Mouse (Mus musculus): ENCODE data around the gene Gch1.

Gch1 gene

GRCm38 (mm10) chr14:47188848-47189634 lies at the start of gene Gch1:
Gch1 (minus strand) TSS chr14:47189413.
- DNase-seq: peak; percentile 85 to 86

DNA sequence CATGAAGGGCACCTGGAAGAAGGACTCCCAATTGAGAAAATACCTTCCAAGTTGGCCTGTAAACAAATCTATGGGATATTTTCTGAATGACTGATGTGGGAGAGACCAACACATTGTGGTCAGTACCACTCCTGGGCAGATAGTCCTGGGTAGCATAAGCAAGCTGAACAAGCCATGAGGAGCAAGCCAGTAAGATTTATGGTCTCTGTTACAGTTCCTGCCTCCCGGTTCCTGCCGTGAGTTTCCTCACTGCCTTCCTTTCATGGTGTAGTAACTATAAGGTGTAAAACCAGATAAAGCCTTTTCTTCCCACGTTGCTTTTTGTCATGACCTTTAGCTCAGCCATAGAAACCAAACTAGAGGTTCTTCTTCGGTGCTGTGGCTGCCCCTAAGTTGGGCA lies 48.1 kb upstream of the Gch1 start:
- DNase-seq: no peak

DNA sequence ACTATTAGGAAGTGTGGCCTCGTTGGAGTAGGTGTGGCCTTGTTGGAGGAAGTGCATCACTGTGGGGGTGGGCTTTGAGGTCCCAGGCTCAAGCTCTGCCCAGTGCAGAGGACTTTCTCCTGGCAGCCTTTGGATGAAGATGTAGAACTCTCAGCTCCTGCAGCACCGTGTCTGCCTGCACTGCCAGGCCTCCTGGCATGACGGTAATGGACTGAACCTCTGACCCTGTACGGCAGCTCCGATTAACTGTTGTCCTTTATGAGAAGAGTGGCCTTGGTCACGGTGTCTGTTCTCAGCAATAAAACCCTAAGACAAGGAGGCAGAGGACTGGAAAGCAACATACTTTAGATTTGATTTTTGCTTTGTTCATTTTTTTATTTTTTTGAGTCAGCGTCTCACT lies 47.3 kb upstream of the Gch1 start:
- DNase-seq: no peak

- no peak for DNase-seq
These were observed 45.5 kb upstream of the Gch1 start for GRCm38 (mm10) chr14:47234526-47235250.

DNA sequence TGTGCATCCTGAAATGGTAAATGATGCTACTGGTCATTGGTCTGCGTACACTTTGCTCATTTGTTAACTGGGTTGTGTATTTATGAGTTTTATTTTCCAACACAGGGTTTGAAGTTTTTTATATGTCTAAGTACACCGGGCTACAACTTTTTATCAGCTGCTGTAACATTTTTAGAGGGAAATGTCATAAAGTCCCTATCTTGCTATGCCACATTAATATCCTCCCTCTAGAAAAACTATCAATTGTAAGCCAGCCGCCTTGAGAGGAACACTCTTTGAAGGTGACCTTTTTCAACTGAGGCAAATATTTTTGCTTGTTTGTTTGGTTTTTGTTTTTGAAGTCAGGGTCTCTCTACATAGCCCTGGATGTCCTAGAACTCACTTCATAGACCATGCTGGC lies 44.8 kb upstream of the Gch1 start:
- DNase-seq: no peak

- no peak for DNase-seq
These were observed 44.4 kb upstream of the Gch1 start for GRCm38 (mm10) chr14:47233602-47234001.

DNA sequence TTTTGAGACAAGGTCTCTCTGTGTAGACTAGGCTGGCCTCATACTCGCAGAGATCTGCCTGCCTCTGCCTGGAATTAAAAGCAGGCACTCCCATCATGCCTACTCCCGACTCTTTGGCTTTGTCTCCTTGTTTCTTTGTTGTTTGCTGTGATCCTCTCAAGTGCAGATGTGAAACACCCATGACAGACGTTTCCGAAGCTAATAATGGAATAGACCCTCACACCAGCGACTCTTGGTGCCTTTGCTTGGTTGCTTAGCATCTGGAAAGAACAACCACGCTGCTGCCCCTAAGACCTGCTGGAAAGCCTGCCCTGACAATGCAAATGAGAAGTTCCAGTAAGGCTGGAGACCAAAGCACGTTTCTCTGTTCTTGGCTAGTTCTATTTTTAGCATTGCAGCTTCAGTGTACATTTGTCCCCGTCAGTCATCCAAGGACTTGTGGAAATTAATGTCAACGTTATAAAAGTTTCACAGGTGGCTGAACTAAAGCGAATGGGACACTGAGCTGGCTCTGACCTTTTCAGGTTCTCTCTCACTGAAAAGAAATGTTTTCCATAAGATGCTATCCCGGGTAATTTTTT lies 40.7 kb upstream of the Gch1 start:
- DNase-seq: no peak

GRCm38 (mm10) chr14:47225931-47226330 lies 36.7 kb upstream of the Gch1 start:
- DNase-seq: no peak

DNA sequence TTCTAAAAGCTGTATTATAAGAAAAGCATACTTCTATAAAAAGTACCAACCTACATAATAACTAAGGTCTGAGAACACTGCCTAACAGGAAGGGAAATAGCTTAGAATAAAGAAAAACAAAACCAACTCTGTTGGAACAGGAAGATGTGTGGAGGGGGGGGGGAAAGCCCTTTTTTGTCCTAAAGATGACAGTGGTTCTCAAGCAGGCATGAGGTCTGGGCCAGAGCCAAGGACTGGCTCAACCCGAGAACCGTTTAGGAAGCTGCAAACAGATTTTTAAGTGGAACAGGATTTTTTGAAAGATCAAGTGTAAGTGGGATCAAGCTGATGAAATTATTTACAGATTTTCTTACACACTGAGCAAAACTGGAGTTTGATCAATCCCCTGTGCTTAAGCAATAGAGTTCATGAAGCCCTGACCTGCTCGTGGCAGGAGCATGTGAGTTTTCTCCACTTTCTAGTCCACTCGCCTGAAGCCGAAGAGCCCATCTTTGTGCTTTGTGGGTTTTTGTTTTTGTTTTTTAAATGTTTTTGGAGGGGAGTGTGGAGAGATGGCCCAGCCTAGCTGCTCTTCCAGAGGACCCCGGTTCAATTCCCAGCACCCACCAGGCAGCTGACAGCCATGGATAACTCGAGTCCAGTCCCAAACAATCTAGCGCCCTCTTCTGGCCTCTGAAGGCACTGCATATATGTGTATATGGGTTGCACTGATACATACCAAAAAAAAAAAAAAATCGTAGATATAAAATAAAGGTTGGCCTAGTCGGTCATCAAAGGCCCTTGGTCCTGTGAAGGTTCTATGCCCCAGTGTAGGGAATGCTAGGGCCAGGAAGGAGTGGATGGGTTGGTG lies 35.5 kb upstream of the Gch1 start:
- no peak for DNase-seq

DNA sequence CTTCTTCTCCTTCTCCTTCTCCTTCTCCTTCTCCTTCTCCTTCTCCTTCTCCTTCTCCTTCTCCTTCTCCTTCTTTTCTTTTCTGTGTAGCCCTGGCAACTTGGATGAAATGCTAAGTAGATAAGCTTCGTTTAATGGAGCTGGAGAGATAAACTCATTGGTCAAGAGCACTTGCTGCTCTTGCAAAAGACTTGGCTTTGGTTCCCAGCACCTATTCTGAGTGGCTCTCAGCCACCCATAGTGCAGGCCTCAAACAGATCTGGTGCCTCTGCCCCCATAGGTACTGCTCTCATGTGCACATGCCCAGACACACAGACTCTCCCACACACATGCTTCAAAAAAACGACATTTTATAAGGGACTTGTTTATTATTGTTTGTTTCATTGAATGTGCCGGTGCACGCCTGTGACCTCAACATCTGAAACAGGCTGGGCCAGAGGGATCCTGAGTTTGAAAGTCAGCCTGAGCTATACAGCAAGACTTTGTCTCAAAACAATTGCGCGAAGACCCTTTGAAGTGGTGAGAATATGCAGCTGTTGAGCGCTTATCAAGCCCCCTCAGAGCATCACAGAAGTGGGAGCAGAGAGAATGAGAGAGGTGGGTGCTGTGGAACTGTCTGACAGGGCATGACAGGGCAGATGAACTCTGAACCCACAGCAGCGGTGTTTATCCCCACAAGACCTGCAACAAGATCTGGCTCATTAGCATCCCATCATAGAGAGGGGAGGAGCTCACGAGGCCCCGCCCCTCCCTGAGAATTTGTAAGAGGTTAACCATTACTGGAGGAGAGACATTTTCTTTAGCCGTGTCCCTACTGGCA lies 33.6 kb upstream of the Gch1 start:
- DNase-seq: no peak

GRCm38 (mm10) chr14:47221567-47221966 lies 32.4 kb upstream of the Gch1 start:
- no peak for DNase-seq

GRCm38 (mm10) chr14:47220231-47221025 lies 31.2 kb upstream of the Gch1 start:
- DNase-seq: no peak

DNA sequence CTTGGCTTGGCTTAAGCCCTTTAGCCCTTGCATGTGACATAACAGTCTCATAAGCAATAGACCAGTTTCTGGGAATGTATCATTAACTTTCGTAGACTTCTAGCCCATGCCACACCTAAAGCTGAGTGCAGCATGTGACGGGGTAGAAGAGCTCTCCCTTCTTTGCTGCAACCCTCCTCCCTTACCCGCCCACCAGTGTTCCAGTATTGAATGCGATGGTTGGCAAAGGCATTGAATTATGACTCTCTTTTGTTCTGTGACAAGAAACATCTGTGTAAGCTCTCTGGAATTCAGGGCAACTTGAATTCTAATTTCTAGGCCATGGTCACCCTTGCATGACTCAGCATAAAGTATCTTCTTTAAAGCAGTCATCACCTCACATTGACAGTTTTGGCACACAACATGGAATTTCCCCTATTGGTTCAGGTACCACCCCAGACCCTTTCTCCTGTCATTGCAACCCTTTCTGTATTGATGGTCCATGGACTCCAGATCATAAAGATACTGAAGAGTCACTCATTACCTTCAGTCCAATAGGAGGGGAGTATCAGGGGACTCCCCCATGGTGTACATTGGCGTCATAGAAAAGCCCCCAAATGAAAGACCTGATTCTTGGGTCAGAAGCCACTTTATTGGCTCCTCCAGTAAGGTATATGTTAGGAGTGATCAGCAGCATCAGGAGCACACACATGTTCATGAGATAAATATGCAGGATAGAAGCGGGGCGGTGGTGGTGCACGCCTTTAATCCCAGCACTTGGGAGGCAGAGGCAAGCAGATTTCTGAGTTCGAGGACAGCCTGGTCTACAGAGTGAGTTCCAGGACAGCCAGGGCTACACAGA lies 29.8 kb upstream of the Gch1 start:
- no peak for DNase-seq

- no peak for DNase-seq
These were observed 27.3 kb upstream of the Gch1 start for GRCm38 (mm10) chr14:47216541-47216940.

- DNase-seq: no peak
These were observed 25.2 kb upstream of the Gch1 start for GRCm38 (mm10) chr14:47214367-47214766.

GRCm38 (mm10) chr14:47213305-47213704 lies 24.1 kb upstream of the Gch1 start:
- DNase-seq: no peak

GRCm38 (mm10) chr14:47209669-47210164 lies 20.5 kb upstream of the Gch1 start:
- DNase-seq: no peak

DNA sequence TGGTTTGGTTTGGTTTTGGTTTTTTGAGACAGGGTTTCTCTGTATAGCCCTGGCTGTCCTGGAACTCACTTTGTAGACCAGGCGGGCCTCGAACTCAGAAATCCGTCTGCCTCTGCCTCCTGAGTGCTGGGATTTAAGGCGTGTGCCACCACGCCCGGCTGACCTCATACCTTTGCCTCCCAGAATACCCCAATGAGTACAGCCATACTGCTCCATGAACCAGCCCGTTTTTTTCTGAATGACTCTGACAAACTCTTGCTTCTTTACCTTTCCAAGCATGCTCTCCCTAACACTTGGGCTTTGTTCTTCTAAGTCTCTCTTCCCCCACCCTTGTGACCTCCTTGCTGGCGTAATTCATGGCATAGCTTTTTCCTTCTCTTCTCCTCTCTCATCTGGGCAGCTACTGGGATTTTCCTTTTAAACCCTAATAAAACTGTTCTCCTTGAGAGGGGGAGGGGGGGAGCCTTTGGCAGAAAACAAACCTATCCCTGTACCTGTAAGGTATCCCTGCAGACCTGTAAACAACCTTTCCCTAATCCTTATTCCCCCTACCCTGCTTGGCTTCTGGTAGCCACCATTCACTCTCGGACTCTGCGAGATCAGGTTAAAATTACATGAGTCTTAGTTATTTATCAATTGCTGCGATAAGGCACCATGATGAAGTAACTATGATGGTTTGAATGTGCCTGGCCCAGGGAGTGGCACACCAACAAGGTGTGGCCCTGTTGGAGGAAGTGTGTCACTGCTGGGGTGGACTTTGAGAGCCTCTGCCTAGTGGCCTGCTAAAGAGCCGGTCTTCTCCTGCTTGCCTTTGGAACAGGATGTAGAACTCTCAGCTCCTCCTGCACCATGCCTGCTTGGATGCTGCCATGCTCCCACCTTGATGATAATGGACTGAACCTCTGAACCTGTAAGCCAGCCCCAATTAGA lies 19.6 kb upstream of the Gch1 start:
- DNase-seq: no peak

DNA sequence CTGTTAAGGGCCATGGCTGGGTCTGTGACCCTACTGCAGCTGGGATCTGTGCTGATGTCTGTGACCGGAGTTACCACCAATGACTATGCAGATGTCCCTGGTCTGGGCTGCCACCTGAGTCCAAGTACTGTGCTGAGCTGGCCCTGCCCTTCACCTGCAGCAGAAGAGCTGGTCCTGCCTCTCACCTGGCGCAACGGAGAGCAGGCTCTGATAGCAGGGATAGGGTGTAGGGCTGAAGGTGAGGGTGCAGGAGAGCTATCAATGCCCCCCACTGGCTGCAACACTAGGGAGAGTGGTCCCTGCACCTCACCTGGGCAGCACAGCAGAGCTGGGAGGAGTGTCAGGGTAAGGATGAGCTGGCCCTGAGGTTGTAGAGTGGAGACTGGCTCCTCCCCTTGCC lies 17.4 kb upstream of the Gch1 start:
- DNase-seq: no peak
